Mouse (Mus musculus) cerebellum, postnatal 25 days (tissue): ENCODE measurements around the gene Mmp28.

Experiments
- DNase-seq, 2 experiments: peaks; one replicate each; pipeline ENCODE4 v3.0.0; 2021; ENCODE audit warnings: mixed read lengths in 2 of 2

Mmp28 gene

DNA sequence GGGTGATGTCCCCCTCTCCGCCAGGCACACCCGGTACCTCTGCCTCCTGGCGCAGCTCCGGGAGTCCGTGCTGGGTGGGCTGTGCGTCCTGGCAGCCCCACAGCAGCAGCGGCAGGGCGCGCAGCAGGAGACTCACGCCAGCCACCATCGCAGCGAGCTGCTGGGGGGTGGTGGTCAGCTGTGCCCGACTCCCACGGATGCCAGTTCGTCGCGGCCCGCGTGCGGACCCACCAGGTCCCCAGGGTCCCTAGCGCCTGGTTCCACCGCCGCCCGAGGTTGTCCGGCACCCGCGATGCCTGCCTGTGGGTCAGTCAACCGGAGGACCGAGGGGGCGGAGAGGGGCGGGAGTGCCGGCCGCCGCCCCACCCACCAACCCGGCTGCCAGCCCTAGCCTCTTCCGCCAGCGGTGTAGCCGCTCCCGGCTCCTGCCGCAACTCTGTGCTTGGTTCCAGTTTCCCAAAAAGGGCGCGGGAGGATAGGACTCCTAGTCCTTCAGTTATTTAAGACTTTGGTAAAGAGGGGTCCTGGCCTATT is at the start of gene Mmp28:
Gene Mmp28, minus strand, starts transcription at position 361 of the 534 bp plus-strand sequence.
- peak; percentile 60 to 69 for DNase-seq

- no peak for DNase-seq
Measured at GRCm38 (mm10) chr11:83509521-83509920, 46.6 kb upstream of the Mmp28 start.

DNA sequence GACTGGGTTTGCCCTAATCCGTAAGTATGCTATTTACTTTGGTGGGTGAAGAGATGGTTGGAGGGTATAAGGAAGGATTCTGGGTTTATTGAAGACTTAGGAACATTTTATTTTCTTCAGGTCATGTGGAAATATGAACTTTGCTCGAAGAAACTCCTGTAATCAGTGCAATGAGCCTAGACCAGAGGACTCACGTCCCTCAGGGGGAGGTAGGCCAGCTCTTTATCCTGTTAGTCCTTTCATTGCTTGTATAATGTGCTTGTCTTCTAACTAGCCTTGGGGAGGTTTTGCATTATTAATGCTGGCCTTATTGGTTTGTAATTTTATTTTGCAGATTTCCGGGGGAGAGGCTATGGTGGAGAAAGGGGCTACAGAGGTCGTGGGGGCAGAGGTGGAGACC is 41.4 kb upstream of the Mmp28 start:
- no peak for DNase-seq

DNA sequence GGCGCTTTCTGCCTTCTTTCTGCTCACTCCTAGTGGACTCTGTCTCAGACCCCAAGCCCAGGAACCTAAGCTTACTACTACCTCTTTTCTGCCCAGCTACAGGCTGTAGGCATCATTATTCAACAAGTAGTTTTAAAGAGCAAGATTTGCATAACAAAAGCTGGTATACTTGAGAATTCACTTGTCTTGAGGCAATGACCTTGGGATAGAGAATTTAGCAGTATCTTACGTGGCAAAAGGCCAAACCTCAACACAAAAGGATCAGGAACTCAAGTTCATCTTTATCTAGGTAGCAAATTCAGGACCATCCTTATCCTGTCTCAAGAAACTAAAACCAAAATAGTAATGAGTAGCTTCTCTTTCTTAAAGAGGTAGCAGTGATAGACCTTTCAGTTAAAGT is 32.7 kb upstream of the Mmp28 start:
- no peak for DNase-seq

DNA sequence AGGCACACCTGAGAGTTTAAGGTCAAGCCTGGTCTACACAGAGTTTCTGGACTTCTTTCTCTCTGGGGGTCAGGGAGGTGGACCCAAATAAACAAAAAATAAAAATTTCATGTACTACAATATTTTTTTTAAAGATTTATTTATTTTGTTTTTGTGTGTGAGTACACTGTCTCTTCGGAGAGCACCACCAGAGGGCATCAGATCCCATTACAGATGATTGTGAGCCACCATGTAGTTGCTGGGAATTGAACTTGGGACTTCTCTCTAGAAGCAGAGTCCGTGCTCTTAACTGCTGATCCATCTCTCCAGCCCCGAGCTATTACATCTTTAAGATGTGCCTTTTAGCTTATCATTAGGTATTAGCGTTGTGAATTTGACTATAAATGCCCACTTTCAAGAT is 28.6 kb upstream of the Mmp28 start:
- no peak for DNase-seq

DNA sequence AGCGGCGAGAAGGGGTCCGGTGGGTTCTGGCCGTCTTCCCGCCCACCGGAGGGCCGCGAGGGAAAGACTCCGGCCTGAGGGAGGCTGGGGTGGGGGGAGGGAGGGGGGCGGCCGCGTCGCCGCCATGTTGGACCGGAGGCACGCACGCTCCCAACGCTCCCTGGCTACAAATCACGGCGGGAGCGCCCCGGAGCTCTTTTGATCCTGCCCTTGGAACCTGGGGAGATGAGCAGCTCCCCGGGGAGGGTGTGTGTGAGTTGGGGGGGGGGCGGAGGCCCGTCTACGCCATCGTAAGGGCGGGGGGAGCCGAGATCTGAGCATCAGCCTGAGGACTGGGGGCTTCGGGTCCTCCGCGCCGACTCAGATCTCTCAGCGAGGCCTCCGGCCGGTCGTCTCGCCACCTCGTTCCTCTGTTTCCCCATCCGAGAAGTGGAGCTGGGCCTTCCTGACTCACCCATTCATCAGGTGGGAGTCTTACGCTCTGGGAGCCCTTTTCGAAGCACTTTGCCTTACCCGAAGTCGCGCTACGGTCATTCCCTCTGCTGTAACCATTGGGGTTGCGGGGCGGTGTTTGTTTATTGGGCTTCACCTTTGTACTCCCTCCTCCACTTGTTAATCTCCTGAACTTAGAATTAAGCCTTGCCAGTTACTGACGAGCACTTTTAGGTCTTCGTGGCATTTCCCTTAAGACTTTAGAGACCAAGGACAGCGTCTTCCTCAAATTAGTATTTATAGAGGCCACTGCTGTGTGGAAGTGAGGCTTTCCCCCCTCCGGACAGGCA is 10.6 kb upstream of the Mmp28 start:
- no peak for DNase-seq

- DNase-seq, result peak; percentile 99 to 100
Measured at GRCm38 (mm10) chr11:83472324-83473234, 9.7 kb upstream of the Mmp28 start, which contains the start of gene Taf15. Gene Taf15 (plus strand): TSS chr11:83473086.

DNA sequence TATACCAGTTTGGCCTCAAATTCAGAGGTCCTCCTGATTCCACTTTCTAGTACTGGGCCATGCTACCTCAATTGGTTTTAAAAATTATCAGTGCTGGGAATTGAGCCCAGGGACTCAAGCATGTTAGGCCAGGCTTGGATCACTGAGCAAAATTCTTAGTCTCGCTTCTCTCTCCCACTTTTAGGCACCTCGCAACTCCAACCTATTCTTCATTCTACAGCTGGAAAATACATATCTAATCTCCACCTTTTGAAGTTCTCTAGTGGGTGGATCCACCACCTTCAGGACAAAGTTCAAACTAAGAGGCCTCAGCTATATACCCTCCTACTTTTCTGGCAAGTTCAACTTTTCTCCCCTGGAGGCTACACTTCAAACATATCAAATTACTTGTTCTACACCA is 8.9 kb upstream of the Mmp28 start:
- DNase-seq, result no peak

DNA sequence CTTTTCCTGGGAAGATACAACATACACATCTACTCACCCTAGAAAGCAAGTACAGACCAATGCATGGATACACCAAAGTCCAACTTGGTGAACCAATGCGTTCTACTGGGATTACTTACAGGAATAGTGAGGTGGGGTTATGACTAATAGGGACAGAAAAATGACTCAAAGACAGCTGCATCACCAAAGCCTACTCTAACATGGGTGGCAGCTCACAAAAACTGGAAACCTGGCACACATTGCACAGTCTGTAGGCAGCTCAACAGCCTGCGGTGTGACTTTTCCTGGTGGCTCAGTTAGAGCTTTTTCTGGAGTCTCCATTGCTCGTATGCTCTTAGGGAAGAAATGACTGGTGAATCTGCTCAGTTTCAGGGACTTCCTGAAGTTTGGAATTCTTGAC is 5.9 kb upstream of the Mmp28 start:
- no peak for DNase-seq

DNA sequence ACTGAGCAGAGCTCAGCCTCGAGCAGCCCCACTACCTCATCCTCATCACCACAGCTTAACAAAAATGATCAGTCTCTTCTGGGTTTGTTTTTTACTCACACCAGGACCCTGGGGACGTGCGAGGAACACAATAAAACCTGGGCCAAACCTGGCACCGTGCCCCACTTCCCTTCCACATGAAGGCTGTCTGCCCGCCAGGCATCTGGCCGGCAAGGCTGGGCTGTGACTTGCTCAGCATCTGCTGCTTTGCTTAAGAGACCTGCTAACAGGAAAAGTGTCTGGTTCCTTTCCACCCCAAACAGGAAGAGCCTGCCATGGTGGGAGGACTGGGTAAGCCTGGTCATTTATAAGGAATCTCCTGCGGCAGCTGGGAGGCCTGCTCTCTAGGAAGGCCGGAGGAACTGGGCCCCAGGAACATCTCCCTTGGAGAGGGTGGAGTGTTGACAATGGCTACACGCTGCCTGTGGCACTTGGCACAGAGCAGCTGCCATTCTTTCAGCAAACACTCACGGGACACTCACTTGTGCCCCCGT is 4.3 kb upstream of the Mmp28 start:
- DNase-seq, result peak; percentile 43 to 67

- peak; percentile 84 to 92 for DNase-seq
Measured at GRCm38 (mm10) chr11:83465976-83466375, 3.1 kb upstream of the Mmp28 start.

DNA sequence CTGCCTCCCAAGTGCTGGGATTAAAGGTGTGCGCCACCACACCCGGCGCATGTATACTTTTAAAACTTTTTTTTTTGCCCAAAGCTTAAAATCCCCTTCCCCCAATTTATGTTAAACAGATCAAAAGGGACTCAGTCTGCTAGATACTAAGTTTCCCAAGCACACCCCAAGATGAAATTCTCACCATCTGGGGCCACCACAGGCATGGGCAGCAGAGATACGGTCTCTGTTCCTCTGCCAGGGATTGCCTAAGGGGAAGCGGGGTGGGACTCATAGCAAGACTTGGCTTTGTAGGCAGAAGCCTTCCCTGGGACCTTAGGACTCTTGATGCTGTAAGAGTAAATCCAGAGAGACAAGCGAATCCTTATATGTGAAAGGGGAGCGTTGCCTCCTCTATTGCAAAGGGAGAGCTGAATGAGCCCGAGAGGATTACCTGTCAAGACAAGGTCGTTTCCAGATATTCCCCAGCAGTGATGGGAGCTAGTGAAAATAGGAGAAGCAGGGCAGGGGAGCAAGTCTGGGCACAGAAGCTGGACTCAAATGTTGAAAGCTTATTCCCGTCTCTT is 1.3 kb downstream of the Mmp28 start:
- no peak for DNase-seq

DNA sequence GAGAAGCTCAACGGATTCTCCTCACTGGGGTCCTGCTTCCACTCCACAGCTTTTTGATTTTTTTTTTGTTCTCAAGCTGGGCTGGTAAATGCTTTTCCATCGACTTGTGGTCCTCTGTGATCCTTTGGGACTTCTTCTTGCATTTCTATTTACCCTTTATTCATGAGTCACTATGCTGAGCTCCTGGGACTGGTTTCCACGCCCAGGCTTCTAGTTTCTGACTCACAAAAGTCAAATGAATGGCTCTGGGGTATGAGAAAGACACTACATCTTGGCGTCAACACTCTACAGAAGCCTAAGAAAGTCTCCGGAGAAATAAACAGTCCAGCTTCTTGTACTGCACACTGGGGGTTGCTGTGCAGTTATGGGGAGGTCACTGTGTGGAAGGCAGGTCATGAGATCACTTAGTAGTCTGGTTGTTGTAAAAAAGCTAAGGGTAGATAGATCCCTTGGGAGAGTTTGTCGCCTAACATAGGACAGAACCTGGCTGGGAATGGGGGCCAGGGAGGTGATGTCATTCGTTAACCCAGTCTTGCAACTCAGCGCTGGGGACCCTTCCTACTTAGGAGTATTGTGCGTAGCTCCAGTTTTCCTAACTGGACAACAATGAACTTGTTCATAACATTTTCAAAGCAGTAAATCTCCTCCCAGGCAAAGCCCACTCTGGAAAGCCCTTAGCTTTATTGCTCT is 4.8 kb downstream of the Mmp28 start:
- no peak for DNase-seq

- DNase-seq, result no peak
Measured at GRCm38 (mm10) chr11:83457257-83457656, 5.6 kb downstream of the Mmp28 start.

GRCm38 (mm10) chr11:83455608-83456007 is 7.3 kb downstream of the Mmp28 start:
- no peak for DNase-seq

- no peak for DNase-seq
Measured at GRCm38 (mm10) chr11:83454548-83454947, 8.3 kb downstream of the Mmp28 start.

- peak; percentile 49 to 60 for DNase-seq
Measured at GRCm38 (mm10) chr11:83451281-83451680, 11.6 kb downstream of the Mmp28 start.

GRCm38 (mm10) chr11:83450550-83450949 is 12.3 kb downstream of the Mmp28 start:
- DNase-seq, result no peak

DNA sequence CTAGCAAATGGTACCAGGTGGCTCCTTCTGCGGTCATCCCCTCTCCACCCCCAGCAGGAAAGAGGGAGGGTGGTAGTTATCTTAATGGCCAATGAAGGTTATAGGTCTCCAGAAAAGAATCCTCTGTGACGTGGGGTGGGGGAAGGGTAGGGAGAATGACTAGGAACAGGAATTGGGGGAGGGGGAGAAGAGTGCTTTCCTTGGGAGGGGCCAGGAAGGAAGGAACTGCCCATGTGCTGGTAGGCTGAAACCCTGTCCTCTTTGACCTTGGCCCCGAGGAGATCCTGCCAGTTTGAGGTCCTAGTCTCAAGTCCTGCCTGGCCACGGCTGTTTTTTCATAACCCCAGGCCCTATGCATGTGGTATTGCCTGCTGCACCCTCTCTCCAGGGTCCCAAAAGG is 13.6 kb downstream of the Mmp28 start:
- DNase-seq, result no peak

GRCm38 (mm10) chr11:83448927-83449236 is 14.0 kb downstream of the Mmp28 start:
- peak in 1 of 2 experiments; percentile 53 for DNase-seq

DNA sequence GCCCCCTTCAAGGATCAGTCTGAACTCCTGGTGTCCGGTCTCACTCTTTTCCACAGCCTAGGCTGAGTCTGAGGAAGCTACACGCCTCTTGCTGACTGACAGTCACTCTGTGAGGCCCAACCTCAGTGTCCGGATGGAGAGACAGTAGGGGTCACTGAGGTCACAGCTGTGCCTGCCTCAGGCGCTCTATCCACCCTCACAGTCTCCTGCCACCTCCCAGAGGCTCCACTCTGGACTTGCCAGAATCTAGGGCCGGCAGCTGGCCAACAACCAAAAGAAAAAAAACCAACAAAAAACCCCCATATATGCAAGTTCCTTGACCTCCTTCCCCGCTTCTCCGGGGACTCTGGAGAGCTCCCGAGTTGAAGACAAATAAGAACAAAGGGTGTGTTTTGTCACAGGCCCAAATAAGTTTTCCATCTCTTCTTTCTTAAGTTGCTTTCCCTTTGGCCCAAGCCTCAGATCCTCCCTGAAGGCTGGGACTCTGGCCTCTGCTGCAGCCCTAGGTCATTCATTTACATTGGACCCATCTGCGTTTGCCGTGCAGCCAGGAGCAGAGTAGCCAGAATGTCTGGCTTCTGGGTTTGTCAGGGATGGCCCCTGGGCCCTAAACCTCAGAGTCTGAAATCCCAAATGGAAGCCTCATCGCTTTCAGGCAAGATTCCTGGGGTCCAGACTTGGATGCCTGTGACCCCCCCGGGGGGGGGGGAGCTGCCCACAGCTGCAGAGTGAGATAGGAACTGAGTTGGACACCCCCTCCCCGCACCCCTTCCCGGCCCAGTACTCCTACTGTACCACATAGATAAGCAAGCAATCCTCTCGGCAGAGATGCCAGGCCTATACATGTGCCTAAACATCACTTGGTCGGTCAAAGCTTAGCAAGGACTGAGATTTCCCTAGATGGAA is 14.6 kb downstream of the Mmp28 start:
- DNase-seq, result no peak
